Mouse (Mus musculus): ENCODE measurements around the gene Mpped2. TPM values are rescaled to one million over a fixed set of nuclear protein-coding genes. Genes with fewer than 3 reads are reported as not detected.
A peak's percentile ranks its signal among the peaks of the same experiment; 100 is the strongest.

Mpped2 gene
- total RNA-seq (2021): 1 to 10 TPM; 4.6 to 7.4 TPM
- long read RNA-seq, experiment 1, partial matches to known transcripts: 0 of 1 reads
- long read RNA-seq, experiment 1, other reads (novel, unspliced or antisense): 0 of 1 reads
- long read RNA-seq, experiment 2, partial matches to known transcripts: 0 of 3 reads
- long read RNA-seq, experiment 2, other reads (novel, unspliced or antisense): 0 of 3 reads

DNA sequence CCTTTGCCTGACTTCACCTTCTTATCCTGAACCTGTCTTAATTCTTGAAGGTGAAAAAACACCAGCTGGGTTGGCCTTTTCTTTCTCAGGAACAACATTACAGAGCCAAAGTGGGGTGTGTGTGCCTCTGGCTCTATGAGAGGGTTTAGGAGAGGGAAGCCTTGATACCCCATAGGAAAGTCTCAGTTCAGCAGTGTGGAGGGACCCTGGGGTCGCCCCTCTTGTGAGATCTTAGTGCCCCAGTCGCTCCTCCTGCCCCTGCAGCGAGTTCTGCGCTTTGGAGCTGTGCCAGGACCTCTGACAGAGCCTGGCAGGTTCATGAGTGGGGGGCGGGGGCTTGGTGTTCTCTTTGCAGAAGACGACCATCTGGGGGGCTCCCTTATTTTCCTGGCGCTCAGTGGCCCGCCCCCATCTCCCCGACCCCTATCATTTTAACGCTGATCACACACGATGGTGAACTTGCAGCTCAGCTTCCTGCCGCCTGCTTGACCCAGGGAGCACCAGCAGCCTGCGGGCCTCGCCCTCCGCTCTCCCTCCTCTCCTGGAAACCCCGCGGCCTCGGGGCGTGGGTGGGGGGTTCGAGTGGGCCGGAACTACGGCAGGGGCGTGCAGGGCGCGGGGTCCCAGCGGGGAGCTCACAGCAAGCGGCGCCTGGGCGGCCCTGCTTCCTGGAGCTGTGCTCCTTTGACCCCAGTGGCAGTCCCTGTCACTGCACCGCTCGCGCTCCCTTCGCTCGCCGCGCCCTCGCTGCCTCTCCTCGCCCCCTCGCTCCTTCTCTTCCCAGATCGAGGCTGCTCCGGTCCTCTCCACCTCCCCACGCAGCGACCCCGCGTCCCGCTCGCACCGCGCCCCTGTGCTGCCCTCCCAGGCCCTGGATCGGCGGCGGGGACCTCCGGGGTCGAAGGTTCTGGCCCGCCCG, at the start of gene Mpped2:
Gene Mpped2, plus strand, starts transcription at position 487 of the 919 bp plus-strand sequence.
- peak; percentile 30 for DNase-seq (ENCODE audit: low spot score)

DNA sequence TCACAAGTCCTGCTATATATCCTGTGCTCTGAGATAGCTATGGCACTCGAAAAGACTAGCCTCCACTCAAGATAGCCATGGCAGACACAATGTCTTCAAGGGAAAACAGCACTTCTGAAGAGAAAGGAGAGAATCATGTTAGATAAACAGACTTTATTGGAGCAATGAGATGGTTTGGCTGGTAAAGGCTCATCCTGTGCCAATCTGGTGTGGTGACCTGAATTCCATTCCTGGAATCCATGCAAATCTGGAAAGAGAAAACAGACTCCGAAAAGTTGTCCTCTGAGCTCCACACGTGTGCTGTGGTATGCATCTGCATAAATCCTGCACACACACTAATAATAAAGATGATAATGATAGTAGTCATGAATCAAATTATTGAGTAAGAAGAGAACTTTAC, 48.3 kb upstream of the Mpped2 start:
- no peak for DNase-seq (ENCODE audit: low spot score)

DNA sequence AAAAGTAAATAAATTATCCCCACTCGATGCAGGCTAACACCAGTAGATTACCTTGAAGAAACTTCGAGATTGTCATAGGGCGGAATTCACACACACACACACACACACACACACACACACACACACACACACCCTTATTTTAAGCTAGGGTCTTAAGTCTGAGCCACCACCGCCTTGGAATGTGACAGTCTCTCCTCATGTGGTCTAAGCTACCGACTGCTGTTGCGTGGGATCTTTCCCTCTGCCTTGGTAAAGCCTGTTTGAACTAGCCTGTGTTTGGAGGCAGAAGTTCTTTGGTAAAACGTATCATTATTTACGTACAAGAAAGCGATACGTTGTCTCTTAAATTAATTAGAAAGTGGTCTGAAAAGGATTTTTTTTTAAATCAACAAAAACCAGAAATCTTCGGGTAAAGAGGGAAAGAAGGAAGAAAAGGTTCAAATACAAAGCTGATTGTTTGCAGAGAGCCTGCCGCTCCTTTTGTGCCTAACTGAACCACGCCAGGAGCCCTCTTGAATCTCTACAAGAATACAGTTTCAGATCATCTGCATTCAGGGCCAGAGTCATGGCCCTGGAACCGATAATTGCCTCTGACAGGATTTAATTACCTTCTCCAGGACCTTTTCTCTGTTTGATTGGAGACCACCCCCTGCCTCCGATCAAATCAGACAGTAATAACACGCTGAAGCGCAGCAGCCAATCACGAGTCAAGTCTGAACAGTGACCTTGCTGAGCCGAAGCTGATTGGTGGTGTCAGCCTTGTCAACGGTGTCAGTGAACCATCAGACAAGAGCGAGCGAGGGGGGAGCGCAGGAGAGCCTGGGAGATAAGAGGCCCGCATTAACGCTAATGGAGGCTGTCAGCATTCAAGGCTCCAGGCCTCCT, 43.1 kb upstream of the Mpped2 start:
- peak; percentile 78 for DNase-seq (ENCODE audit: low spot score)

DNA sequence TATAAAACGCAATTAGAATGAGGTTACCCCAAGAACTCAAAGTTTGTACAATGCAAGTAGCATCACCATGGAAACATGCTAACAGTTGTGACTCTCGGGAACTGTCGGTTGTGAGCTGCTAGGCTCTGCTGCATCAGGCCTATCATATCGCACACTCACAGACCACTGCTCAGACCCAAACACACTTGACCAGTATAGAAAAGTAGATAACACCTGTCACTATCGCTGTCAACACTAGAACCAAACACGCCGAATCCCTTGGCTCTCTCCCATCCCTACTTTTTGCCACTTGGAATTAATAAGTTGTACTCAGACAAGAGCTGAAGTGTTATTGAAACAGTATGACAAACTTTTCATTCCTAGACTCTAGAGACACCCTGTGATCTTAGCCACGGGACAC, 40.9 kb upstream of the Mpped2 start:
- no peak for DNase-seq (ENCODE audit: low spot score)

- no peak for DNase-seq (ENCODE audit: low spot score)
These were observed 40.3 kb upstream of the Mpped2 start for GRCm38 (mm10) chr2:106652741-106653140.

DNA sequence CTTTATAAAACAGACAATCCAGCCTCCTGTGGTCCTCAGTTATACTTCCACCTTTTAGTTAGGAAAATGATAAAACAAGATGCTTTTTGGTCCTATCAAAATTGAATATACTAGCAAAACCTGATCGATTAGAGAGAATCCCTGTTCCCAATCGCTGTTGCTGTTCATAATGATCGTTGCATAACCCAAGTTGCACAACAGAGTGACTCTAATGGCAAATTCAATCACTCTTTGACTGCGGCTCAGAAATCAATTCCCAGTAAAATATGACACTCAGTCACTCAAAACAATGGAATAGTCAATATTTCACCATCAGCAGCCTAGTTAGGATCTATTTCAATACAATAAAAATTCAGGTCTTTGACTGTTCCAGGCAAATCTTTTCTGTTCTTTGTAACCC, 39.8 kb upstream of the Mpped2 start:
- DNase-seq (ENCODE audit: low spot score): no peak

GRCm38 (mm10) chr2:106655271-106655670, 37.8 kb upstream of the Mpped2 start:
- DNase-seq (ENCODE audit: low spot score): no peak

GRCm38 (mm10) chr2:106665271-106665670, 27.8 kb upstream of the Mpped2 start:
- no peak for DNase-seq (ENCODE audit: low spot score)

GRCm38 (mm10) chr2:106674319-106674718, 18.8 kb upstream of the Mpped2 start:
- no peak for DNase-seq (ENCODE audit: low spot score)

DNA sequence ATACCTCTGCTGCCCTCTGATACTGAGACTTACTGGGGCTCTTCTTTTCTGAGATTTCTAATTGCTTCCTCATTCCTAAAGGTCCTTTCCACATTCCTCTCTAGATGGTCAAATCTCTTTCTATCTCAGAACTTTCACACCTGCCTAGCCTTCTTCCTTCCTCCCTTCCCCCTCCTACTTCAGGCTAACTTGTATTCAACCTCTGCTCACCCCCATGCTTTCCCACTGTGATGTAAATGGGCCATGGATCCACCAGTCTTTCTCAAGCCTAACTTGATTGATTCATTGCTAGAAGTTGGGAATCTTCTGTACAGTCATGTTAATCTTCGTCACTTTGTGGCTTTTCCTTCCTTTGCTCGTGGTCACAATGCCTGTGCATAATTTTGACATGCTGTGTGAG, 15.6 kb upstream of the Mpped2 start:
- no peak for DNase-seq (ENCODE audit: low spot score)

- DNase-seq (ENCODE audit: low spot score): no peak
These were observed 13.2 kb upstream of the Mpped2 start for GRCm38 (mm10) chr2:106679720-106680455.

DNA sequence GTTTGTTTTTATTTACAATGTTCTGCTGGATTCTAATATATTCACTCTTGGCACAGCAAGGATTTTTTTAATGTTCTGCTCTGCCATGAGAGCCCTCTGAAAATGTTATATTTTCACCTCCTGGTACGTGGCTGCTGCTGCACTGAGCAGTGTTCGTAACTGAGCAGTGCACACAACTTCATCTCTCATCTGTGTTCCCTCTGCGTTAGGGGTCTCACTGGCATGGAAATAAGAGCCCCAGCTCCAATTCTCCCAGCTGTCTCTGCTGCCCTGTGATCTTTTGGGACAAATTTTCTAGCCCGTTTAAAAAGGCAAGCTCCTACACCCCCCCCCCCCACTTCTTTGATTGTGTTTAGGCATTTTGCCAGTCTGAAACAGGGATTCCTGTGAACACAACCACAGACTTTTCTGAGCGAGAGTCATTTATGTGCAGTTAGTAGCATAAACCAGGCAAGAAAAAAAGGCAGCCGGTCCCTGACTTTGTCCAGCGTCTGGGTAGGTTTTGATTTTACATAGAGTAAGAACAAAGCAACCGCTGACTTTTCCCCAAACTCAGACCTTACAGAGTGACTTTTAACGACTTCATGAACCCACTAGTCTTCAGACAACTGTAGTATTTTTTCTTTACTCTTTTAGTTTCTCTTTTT, 9.8 kb upstream of the Mpped2 start:
- DNase-seq (ENCODE audit: low spot score): no peak

DNA sequence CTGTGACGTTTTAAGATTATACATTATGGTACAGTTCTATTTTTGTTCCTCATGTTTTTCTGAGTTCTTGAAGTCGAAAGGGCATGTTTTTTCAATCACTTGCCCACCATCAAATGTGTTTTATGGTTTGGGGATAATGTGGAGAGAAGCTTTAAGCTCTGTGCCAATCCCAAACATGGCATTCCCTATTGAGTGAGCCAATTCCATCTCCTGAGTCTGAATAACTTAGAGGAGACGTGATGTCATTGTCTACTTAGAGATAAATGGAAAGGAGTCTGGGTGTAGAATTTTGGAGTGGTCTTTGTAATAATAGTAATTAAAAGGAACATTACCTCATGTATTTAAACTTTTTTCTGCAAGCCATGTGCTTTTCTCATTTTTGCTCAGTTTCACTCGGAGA, 9.2 kb upstream of the Mpped2 start:
- DNase-seq (ENCODE audit: low spot score): no peak

- DNase-seq (ENCODE audit: low spot score): no peak
These were observed 1.2 kb upstream of the Mpped2 start for GRCm38 (mm10) chr2:106691753-106692363.

DNA sequence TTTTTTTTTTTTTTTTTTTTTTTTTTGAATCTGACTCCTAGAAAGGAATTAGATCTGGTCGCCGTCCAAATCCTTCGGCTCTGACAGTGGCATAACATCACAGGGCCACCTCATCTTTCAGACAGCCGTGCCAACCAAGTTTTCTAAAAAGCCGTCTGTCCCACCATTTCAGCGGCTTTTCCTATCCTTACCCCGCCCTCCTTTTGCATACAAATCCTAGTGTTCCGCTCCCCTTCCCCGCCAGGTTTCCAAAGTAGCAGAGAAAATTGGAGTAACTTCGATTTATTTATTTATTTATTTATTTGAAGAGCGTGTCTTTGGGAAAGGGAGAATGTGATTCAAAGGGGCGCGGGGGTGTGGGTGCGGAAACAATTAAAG, 675 bp upstream of the Mpped2 start:
- DNase-seq (ENCODE audit: low spot score): no peak

GRCm38 (mm10) chr2:106693702-106694566, 865 bp downstream of the Mpped2 start:
- no peak for DNase-seq (ENCODE audit: low spot score)

- no peak for DNase-seq (ENCODE audit: low spot score)
These were observed 1.5 kb downstream of the Mpped2 start for GRCm38 (mm10) chr2:106694567-106694885.

DNA sequence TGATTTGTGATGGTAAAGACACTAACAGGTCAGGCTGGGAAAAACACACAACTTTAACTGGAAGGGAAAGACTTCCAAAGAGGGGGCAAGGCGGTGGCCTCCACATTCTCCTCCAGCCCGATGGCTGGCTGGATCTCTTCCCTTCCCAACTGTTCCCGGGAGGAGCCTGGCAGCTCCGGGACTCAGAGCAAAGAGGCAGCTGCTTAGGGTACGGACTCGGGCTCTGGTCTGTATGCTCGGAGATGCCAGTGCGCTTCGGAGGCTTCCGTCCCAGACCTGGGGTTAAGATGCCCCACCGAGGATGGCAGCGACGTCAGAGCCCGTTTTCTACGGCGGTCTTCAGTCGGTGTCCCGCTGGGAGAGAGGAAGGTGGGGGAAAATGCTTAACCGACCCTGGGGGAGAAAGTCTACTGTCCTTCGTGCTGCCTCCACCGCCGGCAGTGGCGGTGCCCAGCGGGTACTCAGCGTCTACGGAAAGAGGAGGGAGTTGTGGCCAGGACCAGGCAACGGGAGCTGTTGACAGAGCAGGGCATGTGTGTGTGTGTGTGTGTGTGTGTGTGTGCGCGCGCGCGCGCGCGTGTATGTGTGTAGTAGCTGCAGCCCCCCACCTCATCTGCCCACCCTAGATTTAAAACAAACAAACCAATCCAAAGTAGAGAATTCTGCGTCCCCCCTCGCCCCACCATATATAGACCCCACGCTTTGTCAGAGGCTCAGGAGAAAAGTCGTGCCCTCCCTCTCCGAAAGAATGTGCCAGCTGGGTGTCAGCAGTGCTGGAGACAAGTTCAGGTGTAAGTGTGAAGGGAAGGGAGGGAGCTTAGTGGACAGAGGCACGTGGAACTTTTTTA, 2.0 kb downstream of the Mpped2 start:
- DNase-seq (ENCODE audit: low spot score): no peak

DNA sequence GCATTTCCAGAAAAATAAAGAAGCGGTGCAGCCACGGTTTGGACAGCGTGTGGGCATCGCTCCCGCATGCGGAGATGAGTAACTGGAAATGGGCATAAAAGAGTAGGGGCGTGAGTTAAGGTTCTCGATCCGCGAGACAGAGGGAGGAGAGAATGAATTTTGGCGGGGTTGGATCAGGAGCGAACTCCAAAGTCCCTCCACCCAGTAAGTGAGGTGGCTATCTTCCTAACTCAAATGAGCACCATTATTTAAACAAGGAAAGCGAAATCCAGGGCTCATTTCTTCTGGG, 2.6 kb downstream of the Mpped2 start:
- DNase-seq (ENCODE audit: low spot score): no peak

Data from gastrocnemius, adult 18-20 months (tissue).